Mouse (Mus musculus) thymus, adult 2 months (tissue): ENCODE measurements at regions not wholly inside any gene's neighbourhood (a gene's known extent, or its start where the extent isn't known, plus 50 kb on each side); places are given as distances from the start of the nearest gene placed in this dataset.
"Not testable (repeated sequence)": the region's sequence is repeated elsewhere in the genome, so short reads cannot be mapped to it uniquely, and the experiment has no call there.

Experiments
- DNase-seq: peaks from one replicate; pipeline ENCODE4 v3.0.0; 2021
- H3K27ac ChIP-seq: fragments of 200-500 bp; 2 replicates; pipeline ENCODE4 v1.5.1; 2012; ENCODE audit warnings: low read length, control low read depth; ENCODE audit not compliant: control insufficient read depth, insufficient read depth
- H3K27me3 ChIP-seq: fragments of 200-500 bp; 2 replicates; pipeline ENCODE4 v1.6.1; 2012; ENCODE audit warnings: mild to moderate bottlenecking, low read length, moderate library complexity, mixed read lengths; ENCODE audit not compliant: control insufficient read depth, insufficient read depth
- H3K36me3 ChIP-seq: fragments of 200-500 bp; 2 replicates; pipeline ENCODE4 v1.6.1; 2012; ENCODE audit warnings: mild to moderate bottlenecking, low read length, moderate library complexity; ENCODE audit not compliant: control insufficient read depth, insufficient read depth
- H3K4me1 ChIP-seq: fragments of 200-500 bp; replicated peaks from 2 replicates; pipeline ENCODE4 v1.6.1; 2012; ENCODE audit warnings: low read length; ENCODE audit not compliant: control insufficient read depth, insufficient read depth
- H3K4me3 ChIP-seq: fragments of 200-500 bp; 2 replicates; pipeline ENCODE4 v1.5.1; 2012; ENCODE audit warnings: mild to moderate bottlenecking, low read length, control low read depth, moderate library complexity; ENCODE audit not compliant: control insufficient read depth, insufficient read depth
- CTCF ChIP-seq: fragments of 200-500 bp; IDR thresholded peaks from 2 replicates; pipeline ENCODE4 v1.5.1; 2012; ENCODE audit warnings: mild to moderate bottlenecking, control low read depth, low read length, moderate library complexity, borderline replicate concordance; ENCODE audit not compliant: control insufficient read depth, poor library complexity, insufficient read depth; ENCODE audit errors: extremely low read depth
- POLR2A ChIP-seq: fragments of 200-500 bp; IDR thresholded peaks from 2 replicates; pipeline ENCODE4 v1.6.1; 2012; ENCODE audit warnings: mild to moderate bottlenecking, low read length, control low read depth, moderate library complexity; ENCODE audit not compliant: control insufficient read depth, poor library complexity, insufficient read depth; ENCODE audit errors: extremely low read depth
- WGBS: fragments of 180-500 bp; shearing (Covaris S2); methylation state at CpG from one replicate; pipeline ENCODE4 v1.1.7; 2018; 5-methylcytosine and 5-hydroxymethylcytosine counted together

- H3K27me3 ChIP-seq, H3K27ac ChIP-seq, H3K4me3 ChIP-seq, H3K4me1 ChIP-seq, H3K36me3 ChIP-seq, DNase-seq: not testable (repeated sequence)
- WGBS: 92% methylated on average over 3 of the region's 5 CpGs
These were observed 165.2 kb downstream of the Tcp10c start for GRCm38 (mm10) chr17:13519409-13520201.

GRCm38 (mm10) chr17:13532579-13532978 is 178.2 kb downstream of the Tcp10c start:
- H3K4me3 ChIP-seq, H3K4me1 ChIP-seq, DNase-seq, H3K27ac ChIP-seq, H3K27me3 ChIP-seq, H3K36me3 ChIP-seq: not testable (repeated sequence)
- 3% methylated on average over 5 of the region's 5 CpGs for whole genome bisulfite sequencing

GRCm38 (mm10) chr17:13540446-13541241 is 186.3 kb downstream of the Tcp10c start:
- Histone ChIP-seq H3K4me1 (peaks cover 13% of the 10 kb centered on the region), H3K36me3 (no peaks in the 10 kb centered on the region), H3K27ac (no peak overlapping the region), H3K27me3 (no peaks in the 10 kb centered on the region), H3K4me3 (no peak overlapping the region)
- TF ChIP-seq POLR2A (no peak), CTCF (no peak)
- 86% methylated on average over 7 of the region's 7 CpGs for WGBS
- DNase-seq: no peak

- peaks cover 13% of the 10 kb centered on the region for H3K4me1 ChIP-seq
- H3K27ac ChIP-seq: no peak overlapping the region
- H3K36me3 ChIP-seq: no peaks in the 10 kb centered on the region
- no peaks in the 10 kb centered on the region for H3K27me3 ChIP-seq
- H3K4me3 ChIP-seq: no peak overlapping the region
- DNase-seq: no peak
- 74% methylated on average over 12 of the region's 12 CpGs for WGBS
- TF ChIP-seq CTCF (no peak), POLR2A (no peak)
These were observed 186.9 kb downstream of the Tcp10c start for GRCm38 (mm10) chr17:13541249-13541648.

- DNase-seq: peak; percentile 35
- Histone ChIP-seq H3K27ac (peak overlapping the region; percentile 59), H3K36me3 (no peaks in the 10 kb centered on the region), H3K4me1 (peaks cover 13% of the 10 kb centered on the region), H3K27me3 (no peaks in the 10 kb centered on the region), H3K4me3 (peak overlapping the region; percentile 23; the same call in 1 of the 2 replicates)
- no peak for TF ChIP-seq CTCF
- TF ChIP-seq POLR2A: no peak
These were observed 187.9 kb downstream of the Tcp10c start for GRCm38 (mm10) chr17:13542261-13542660.

GRCm38 (mm10) chr17:13542856-13543255 is 188.5 kb downstream of the Tcp10c start:
- Histone ChIP-seq H3K4me1 (peaks cover 13% of the 10 kb centered on the region), H3K27me3 (no peaks in the 10 kb centered on the region), H3K4me3 (no peak overlapping the region), H3K36me3 (no peaks in the 10 kb centered on the region), H3K27ac (peak overlapping the region; percentile 59)
- DNase-seq: peak; percentile 37
- TF ChIP-seq POLR2A (no peak), CTCF (no peak)
- 70% methylated on average over 10 of the region's 10 CpGs for WGBS
